Mouse (Mus musculus) MEL (cell line): ENCODE measurements at regions not wholly inside any gene's neighbourhood (a gene's known extent, or its start where the extent isn't known, plus 50 kb on each side); places are given as distances from the start of the nearest gene placed in this dataset.

Experiments used
- CHD1 ChIP-seq: IDR thresholded peaks from 2 replicates; pipeline ENCODE4 v1.6.1; 2012; ENCODE audit warnings: low read depth, mild to moderate bottlenecking, inconsistent platforms, low read length, improper control_type of control experiment
- CTCF ChIP-seq, 3 experiments: IDR thresholded peaks in 2 of 3; conservative IDR thresholded peaks in 1 of 3; 2 replicates each; pipeline ENCODE4 v1.5.1; 2011 to 2012; ENCODE audit warnings: low read length in 3 of 3, low read depth in 2 of 3, mild to moderate bottlenecking in 2 of 3, improper control_type of control experiment in 1 of 3, inconsistent platforms in 1 of 3, mixed read lengths in 1 of 3, moderate library complexity in 1 of 3; ENCODE audit not compliant: control insufficient read depth in 1 of 3, insufficient read depth in 1 of 3, poor library complexity in 1 of 3, severe bottlenecking in 1 of 3
- EP300 ChIP-seq, 2 experiments: IDR thresholded peaks; 2 replicates each; pipeline ENCODE4 v1.6.1; 2011; ENCODE audit warnings: improper control_type of control experiment in 2 of 2, low read length in 2 of 2, low read depth in 1 of 2, mild to moderate bottlenecking in 1 of 2
- ETS1 ChIP-seq: IDR thresholded peaks from 2 replicates; pipeline ENCODE4 v1.6.1; 2012; ENCODE audit warnings: low read depth, mild to moderate bottlenecking, inconsistent platforms, low read length, improper control_type of control experiment, moderate library complexity
- HCFC1 ChIP-seq: IDR thresholded peaks from 2 replicates; pipeline ENCODE4 v1.6.1; 2012; ENCODE audit warnings: low read depth, mild to moderate bottlenecking, inconsistent platforms, low read length, improper control_type of control experiment, moderate library complexity
- MAZ ChIP-seq: IDR thresholded peaks from 2 replicates; pipeline ENCODE4 v1.6.1; 2012; ENCODE audit warnings: low read depth, mild to moderate bottlenecking, inconsistent platforms, low read length, improper control_type of control experiment
- POLR2A ChIP-seq, 2 experiments: IDR thresholded peaks; 2 replicates each; pipeline ENCODE4 v1.6.1; 2011 to 2012; ENCODE audit warnings: low read length in 2 of 2, mild to moderate bottlenecking in 2 of 2, control low read depth in 1 of 2, improper control_type of control experiment in 1 of 2, low read depth in 1 of 2, moderate library complexity in 1 of 2; ENCODE audit not compliant: control insufficient read depth in 1 of 2, insufficient read depth in 1 of 2, poor library complexity in 1 of 2
- POLR2AphosphoS2 ChIP-seq: IDR thresholded peaks from 2 replicates; pipeline ENCODE4 v1.6.1; 2011; ENCODE audit warnings: low read length, improper control_type of control experiment
- TAL1 ChIP-seq: IDR thresholded peaks from 2 replicates; pipeline ENCODE4 v1.6.1; 2012; ENCODE audit warnings: mild to moderate bottlenecking, inconsistent platforms, low read length, moderate library complexity, mixed read lengths
- TCF12 ChIP-seq: IDR thresholded peaks from 2 replicates; pipeline ENCODE4 v1.6.1; 2014; ENCODE audit warnings: low read depth, mild to moderate bottlenecking, inconsistent platforms, low read length, improper control_type of control experiment, moderate library complexity
- USF1 ChIP-seq: IDR thresholded peaks from 2 replicates; pipeline ENCODE4 v1.6.1; 2014; ENCODE audit warnings: low read depth, mild to moderate bottlenecking, inconsistent platforms, low read length, improper control_type of control experiment, moderate library complexity
- ZNF384 ChIP-seq: IDR thresholded peaks from 2 replicates; pipeline ENCODE4 v1.6.1; 2012; ENCODE audit warnings: low read depth, mild to moderate bottlenecking, inconsistent platforms, low read length, improper control_type of control experiment

- no peak for TF ChIP-seq POLR2A (IDR thresholded peaks at IDR 0.05; ENCODE audit: control insufficient read depth in 1 of 2, insufficient read depth in 1 of 2, low read depth in 1 of 2, low read length in 2 of 2, poor library complexity in 1 of 2)
- no peak for TF ChIP-seq HCFC1
- no peak for TF ChIP-seq ETS1
- no peak for TF ChIP-seq MAZ
- TF ChIP-seq TCF12, result no peak
- no peak for TF ChIP-seq ZNF384
- TF ChIP-seq EP300 (IDR thresholded peaks at IDR 0.05; ENCODE audit: low read depth in 1 of 2, low read length in 2 of 2), result no peak
- no peak for TF ChIP-seq CTCF (IDR thresholded peaks at IDR 0.05 in 2 of 3, conservative IDR thresholded peaks at IDR 0.05 in 1 of 3; ENCODE audit: control insufficient read depth in 1 of 3, insufficient read depth in 1 of 3, low read depth in 2 of 3, low read length in 3 of 3, poor library complexity in 1 of 3, severe bottlenecking in 1 of 3)
- no peak for TF ChIP-seq CHD1
- TF ChIP-seq POLR2AphosphoS2, result no peak
- TF ChIP-seq TAL1, result no peak
- no peak for TF ChIP-seq USF1
Measured at GRCm38 (mm10) chr2:117548273-117548672, 205.5 kb upstream of the Rasgrp1 start.
